Mouse (Mus musculus) testis, adult 2 months (tissue): Measurements from ENCODE around the gene Gm17654.
"Not testable (repeated sequence)": the region's sequence is repeated elsewhere in the genome, so short reads cannot be mapped to it uniquely, and the experiment has no call there.

Experiments used
- CTCF ChIP-seq: fragments of 200-500 bp; IDR thresholded peaks from 2 replicates; pipeline ENCODE4 v1.5.1; 2012; ENCODE audit warnings: low read depth, mild to moderate bottlenecking, inconsistent platforms, low read length, moderate library complexity; ENCODE audit not compliant: control insufficient read depth, insufficient read depth, insufficient replicate concordance
- POLR2A ChIP-seq: fragments of 200-500 bp; IDR thresholded peaks from 2 replicates; pipeline ENCODE4 v1.6.1; 2012; ENCODE audit warnings: low read depth, mild to moderate bottlenecking, inconsistent platforms, low read length, moderate library complexity; ENCODE audit not compliant: control insufficient read depth

GRCm38 (mm10) chr14:43532011-43532383 lies 46.9 kb downstream of the Gm17654 start:
- TF ChIP-seq CTCF, POLR2A: not testable (repeated sequence)
